Mouse (Mus musculus): ENCODE measurements around the gene Stk39.

The Stk39 gene

DNA sequence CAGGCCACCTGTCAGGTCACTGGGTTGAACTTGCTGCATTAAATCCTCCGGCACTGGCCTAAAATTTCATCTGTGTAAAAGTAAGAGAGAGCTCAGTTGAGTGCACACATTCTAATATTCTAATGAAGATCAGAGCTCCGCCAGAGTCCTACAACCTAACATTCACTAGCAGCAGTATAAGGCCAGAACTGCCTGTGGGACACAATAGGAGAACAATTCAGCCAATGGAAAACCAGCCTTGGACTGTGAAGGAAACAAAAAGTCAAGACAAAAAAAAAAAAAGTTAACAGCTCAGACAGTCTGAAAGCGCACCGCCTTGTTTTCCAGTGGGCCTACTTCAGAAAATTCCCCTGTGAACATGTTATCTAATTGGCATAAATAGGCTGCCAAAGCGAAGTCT is 137.1 kb downstream of the Stk39 start:
- DNase-seq: no peak

DNA sequence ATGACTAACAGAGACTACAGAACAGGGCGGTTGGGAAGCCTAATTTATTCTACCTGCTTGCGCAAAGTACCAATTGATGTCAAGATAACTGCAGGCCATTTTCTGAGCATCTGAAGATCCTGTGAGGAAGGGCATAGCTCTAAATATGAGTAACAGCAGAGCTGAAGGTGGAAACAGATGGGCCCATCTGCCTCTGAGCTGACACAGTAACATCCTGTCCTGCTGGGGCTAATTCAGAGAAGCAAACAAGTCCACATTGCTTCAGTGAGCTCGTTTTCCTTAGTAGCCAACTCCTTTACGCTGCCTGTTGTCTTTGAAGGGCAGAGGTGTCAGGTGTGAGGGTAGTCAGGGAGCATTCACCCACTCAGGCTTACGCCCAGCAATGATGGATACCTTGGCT is 146.8 kb downstream of the Stk39 start:
- no peak for DNase-seq

DNA sequence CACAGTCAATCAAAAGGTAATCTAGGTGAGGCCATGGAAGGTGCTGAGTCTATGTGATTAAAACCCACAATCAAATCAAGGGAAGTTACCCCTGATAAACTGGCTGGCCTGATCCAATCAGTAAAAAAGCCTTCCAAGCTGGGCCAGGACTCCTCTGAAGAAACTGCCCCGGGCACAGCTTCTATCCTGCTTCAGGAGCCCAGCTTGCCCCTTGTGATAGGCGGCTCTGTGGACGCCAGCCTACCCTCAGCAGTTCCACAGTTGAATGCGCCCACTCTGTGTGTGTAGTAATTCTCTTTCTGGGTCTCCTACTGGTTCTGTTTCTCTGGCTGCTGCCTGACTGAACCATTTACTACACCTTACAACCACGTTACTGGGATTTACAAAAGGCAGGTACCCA is 150.8 kb downstream of the Stk39 start:
- DNase-seq: no peak

DNA sequence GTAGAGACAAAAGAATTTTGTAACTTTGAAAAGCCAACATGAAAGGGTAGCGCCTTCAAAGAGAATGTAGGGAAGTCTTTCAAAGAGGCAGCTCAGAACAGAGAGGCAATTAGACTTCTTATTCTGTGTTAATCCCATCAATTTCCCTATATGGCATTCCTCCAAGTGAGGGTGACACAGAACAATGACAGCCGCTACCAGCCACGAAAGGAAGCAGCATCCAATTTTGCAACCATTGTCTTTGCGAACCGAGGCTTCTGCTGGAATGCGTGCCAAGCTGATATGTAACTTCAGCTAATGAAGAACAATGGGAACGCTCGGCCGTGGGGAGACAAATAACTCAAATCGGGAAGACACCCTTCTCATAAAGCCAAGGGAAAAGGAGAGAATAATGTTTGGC is 151.4 kb downstream of the Stk39 start:
- no peak for DNase-seq

DNA sequence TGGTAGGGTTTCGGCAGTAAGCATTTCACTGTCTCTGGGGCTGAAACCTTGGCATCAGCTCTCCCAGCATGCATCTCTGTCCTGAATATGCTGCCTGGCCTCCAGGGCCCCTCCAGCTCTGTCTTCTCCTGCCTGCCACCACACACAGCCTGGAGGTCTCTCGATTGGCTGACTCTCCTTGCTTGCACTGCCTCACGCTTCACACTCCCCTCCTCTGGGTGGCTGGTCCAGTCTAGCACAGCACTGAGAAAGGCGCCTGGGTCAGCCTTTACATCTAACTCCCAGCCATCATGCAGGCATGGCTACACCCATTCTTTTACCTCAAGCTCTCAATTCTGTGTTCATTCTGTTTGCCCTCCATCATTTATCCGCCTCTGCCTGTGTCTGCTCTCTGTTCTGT is 153.6 kb downstream of the Stk39 start:
- no peak for DNase-seq

DNA sequence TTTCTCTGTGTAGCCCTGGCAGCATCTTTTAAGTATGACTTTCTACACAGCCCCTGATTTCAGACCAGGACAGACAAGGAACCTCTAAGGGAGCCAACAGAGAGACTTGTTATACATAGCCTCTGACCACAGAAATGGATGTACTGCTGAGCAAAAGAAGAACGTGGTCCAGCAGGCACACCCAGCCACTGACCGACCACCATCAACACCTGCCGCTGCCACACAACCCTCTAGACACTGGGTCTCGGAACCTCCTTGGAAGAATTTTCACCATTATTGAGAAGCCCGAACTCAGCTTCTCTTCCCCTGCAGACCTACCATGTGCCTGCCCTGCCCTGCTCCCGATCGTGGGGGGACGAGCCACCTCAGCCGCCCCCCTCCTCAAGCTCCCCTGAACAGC is 154.2 kb downstream of the Stk39 start:
- DNase-seq: no peak

DNA sequence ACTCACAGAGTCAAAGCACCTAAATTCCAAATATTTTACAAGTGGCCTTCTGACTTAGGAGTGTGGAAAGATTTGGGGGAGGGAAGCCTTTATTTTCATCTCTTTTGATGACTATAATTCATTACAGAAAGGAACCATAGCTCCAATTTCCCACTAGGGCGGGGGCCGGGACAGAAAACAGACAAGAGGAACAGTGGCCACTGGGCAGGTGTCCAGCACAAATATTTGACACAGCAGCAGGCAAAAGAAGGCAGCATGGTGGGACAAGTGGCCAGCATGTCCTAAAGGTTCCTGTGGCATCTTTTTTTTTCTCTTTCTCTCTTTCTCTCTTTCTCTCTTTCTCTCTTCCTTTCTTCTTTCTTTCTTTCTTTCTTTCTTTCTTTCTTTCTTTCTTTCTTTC is 154.6 kb downstream of the Stk39 start:
- DNase-seq: no peak

DNA sequence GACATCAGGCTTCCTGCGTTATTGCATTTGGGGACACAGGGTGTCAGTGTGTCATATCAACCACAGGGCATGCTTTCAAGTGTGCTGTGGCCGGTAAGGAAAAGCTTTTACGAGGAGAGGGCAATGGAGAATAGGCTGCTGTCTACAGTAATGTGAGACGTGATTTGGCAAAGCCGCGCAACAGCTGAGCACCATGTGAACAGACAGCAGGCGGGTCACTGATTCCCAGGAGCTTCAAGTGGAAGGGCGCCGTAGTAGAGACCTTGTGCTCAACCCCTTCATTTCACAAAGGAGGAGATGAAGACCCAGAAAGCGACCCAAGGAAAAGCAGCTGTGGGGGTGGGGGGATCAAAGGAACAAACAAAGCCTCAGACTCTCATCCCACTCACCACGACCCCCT is 156.8 kb downstream of the Stk39 start:
- DNase-seq: no peak

DNA sequence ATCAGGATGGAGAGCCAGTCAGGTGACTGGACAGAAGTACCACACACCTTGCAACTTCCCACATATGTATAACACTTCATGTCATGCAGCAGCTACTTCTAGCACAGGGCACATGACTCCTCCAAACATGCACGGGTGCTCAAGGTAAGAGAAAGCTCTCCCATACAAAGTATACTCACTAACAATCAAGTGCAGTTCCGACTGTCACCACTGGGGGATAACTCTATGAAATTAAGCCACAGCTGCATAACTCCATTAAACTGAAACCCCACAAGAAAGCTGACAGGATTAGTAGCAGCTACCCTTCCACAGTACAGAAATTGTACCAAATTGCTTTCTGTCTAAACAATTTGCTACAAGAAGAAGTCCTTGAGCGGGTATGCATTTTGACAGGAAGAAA is 161.9 kb downstream of the Stk39 start:
- DNase-seq: no peak

DNA sequence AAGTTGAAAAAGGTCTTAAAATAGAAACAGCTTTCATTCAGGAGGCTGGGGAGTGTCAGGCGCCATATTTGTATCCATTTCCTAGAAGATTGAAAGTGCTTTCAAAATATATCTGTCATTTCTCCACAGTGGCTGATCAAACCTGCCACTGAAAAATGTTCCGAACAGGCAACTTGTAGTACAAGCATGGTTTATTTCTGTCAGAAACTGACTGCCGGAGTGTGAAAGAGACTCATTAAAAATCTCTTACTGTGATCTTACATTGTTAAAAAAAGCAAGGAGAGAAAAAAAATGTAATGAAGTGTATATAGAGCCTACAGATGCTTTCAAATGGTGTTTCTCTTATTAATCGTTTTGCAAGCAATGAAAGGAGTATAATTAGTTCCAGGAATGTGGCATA is 165.5 kb downstream of the Stk39 start:
- DNase-seq: no peak

DNA sequence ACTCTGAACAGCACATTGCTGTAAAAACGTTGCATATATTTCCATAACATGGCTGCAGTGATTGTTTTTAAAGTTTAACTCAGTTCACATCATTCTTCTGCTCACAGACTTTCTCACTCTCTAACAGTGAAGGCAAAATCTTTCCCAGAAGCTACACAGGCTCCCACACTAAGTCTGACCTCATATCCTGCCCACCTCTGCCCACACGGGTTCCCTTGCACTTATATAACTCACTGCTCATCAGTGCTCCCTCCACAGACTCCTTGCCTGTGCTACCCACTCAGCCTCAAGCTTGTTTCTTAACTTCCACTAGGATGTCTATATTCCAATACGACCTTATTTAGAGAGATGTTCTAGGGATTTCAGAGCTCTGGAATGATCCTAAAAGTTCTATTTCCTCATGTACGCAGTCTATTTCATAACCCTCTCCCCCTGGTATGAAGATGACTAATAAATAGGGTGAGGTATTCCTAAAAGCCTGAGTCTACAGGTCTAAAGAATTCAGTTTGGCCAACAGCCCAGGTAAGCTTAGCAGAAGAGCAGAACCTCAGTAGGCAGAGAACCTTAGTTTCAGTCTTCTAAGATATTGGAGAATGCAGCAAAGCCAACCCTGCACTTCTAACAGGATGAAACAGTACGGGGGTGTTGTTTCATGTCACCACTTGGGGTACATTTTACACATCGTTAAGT is 167.2 kb downstream of the Stk39 start:
- no peak for DNase-seq

DNA sequence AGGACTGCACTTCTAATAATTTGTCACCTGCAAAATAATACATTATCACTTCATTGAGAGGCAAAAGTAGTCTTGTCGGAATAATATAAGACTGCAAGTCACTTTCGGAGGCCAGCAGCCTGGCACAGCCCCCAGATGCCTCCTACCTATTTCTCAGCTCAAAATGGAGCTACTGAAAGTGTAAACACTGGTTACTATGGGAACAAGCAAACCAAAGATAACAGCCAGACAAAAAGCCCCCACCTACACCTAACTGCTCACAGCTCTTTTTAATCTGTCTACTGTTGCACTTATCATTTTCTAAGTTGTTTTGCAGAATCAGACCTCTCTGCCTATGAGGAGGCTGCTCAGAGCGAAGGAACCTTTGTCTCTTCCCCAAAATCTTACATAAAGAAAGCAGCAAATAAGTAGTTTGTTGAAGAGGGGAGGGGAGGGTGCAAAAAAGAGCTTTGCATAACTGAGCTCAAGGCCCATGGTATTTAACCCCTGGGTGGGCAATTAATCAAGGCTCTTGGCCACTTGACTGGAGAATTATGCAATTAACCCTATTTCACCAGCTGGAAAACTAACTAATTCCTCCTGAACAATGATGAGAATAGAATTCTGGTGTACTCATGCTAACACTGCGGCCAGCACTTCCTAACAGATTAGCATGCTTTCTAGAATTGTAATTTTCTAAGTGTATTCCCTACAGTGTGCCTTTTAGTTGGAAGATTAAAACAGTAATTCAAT is 170.1 kb downstream of the Stk39 start:
- no peak for DNase-seq

DNA sequence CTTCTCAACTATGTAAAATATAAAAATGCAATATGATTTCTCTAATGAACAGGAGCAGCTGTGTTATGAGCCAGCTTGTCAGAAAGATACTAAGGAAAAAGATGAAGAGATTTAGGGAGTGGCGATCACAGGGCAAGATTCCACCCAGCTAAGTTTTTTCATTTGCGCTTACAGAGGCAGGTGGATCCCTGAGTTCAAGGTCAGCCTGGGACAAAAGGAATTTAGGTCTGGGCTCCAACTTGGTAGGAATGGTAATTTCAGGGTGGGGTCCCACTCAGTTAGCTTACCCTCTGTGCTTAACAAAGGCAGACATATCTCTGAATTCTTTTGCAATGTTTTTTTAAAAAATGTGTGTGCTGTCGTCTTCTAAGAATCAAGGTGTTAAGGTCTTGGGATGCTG is 173.7 kb downstream of the Stk39 start:
- DNase-seq: no peak

DNA sequence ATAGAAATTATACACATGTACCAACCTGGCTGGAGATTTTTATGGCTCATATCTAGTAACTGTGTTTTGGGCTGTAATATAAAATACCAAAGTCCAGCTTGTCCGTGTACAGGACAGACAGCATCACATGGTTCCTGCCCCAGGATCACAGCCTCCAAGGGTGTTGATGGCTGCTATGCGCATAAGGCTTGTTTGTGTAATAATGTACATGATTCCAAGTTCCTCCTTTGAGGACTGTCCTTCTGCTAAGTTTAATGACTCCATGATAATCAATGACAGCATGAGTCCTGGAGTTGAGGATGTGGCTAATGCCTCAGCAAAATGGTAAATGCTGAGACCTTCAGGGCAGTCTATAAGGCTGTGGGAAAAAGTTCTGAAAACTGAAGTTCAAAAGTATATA is 174.1 kb downstream of the Stk39 start:
- no peak for DNase-seq

DNA sequence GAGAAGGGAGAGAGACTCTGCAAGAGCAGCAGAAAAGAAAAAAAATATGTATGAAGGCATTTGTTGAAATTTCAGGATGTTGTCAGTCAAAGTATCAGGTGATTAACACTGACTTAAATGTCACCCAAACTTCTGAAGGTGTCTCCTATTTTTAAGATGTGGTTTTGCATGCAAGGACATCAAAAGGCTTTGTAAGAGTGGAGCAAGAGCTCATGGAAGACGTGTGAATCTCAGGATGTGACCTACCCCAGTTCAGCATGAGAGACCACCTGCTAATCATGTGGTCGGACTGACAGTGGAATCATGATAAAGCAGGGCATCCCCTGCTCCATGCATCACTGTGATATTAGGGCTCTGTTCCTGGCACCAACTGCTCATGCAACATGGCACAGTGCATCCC is 175.3 kb downstream of the Stk39 start:
- no peak for DNase-seq

DNA sequence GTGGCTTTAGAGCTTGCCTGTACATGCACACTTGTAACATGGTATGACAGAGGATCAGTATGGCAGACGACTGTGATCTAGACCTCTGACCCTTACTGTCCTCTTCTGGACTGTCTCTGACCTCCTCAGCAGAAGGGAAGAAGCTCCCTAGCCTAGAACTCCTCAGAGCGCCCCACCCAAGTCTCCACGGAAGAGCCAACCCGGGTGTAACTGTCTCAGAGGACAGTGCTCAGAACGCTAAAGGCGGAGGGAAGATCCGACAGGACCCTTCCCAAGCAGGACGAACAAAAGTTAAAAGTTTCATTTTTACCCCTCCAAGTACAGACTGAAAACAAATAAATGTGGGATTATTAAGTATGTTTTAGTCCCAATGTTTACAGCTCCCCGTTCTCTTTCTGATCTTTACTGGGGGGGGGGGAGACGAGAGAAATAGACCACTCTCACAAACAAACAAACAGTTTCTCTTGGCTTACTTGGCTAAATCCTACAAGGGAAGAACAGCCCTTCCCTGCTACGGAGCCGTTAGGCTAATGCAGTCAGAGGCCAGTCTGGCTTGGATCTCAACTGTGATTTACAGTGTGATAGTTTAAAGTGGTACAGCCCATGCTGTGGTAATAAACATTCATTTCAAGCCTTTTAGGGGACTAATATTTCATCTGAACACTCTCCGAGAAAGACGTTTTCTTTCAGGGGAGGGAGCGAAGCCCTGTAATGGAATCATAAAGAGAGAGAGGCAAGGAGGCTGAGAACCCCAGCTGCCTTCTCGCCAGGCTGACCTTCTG is 179.3 kb downstream of the Stk39 start:
- DNase-seq: no peak

DNA sequence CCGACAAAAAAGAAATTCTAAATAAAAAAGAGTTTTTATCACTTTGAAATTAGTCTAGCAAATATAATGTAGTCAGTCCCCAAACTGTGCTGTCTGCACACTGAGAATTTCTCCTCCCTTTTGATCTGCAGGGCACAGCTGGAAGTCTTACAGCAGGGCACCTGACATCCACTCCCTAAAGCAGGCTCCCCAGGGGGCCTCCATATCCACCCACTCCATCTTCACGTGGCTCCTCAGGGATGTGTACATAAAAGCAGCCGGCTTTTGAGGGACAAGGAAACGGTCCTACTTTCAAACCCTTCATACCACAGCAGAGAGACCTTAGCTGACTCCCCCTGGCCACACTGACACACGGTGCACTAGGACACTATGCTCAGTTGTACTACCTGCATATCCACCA is 180.2 kb downstream of the Stk39 start:
- DNase-seq: no peak

DNA sequence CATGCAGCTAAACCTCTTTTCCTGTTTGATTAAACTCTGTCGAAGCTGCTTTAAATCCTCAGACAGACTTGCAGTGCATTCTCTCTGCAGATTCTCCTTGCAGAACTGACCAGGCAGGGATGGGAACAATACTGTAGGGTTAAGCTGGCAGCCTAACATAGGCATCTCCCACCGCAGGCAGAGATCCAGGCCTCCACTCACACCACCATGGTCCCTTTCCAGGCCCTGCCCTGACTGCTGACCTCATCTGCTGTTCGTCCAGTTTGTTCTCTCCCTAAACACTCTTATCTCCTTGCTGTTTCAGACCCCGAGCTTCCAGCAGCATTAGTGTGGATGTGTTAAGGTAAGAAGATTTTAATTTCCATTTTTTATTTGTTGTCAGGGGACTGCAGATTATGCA is 182.1 kb downstream of the Stk39 start:
- no peak for DNase-seq

DNA sequence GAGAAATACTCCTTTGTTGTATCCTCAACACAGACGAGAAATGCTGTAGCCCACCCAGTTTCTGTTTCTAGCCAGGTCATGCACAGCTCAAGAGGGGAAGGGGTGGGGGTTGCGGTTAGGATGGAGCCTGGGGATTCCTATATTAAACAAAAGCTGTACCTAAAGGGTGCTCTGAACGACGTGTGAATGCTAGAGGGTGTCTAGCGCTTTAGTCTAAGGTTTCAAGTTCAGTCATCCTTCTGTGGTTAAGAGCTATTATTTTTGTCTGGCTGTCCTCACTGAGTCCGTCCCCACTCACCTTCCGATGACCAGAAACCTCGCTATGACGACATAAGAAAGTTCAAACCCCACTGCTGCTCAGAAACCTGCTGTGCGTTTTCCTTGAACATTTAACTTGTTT is 182.9 kb downstream of the Stk39 start:
- no peak for DNase-seq

DNA sequence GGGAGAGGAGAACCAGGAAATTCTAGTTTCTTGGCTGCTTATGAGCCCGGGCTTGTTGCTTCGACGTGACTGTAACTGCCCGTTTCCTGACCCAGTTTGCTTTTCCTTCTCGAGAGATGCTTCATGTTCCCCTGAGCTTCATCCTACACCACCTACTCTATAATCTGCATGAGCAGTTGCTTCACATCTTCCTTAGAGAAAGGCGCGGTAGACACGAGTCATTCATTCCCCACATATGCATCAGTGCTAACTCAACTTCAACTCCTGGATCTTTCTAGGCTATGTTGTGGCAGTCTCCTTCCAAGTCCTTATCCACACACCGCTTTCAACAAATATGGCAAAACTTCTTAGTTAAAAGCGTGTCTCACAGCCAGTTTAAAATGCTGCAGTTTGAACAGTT is 184.0 kb downstream of the Stk39 start:
- no peak for DNase-seq

DNA sequence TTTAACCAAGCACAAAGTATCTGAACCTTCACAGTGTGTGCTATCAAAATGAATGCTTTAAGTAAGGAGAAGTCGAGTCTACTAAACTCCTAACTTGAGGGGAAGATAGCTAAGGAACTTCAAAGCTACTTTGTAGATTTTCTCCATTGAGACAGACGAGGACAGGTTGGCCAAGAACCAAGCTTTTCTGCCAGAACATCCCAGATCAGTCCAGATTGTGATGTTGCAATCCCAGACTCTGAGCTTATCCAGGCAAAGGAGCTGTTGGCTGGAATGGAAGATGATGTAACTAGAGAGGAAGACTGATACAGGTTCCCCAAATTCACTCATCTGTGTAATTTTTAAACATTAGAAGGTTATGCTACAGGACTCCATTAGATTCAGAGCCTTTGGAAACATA is 187.7 kb downstream of the Stk39 start:
- DNase-seq: no peak

DNA sequence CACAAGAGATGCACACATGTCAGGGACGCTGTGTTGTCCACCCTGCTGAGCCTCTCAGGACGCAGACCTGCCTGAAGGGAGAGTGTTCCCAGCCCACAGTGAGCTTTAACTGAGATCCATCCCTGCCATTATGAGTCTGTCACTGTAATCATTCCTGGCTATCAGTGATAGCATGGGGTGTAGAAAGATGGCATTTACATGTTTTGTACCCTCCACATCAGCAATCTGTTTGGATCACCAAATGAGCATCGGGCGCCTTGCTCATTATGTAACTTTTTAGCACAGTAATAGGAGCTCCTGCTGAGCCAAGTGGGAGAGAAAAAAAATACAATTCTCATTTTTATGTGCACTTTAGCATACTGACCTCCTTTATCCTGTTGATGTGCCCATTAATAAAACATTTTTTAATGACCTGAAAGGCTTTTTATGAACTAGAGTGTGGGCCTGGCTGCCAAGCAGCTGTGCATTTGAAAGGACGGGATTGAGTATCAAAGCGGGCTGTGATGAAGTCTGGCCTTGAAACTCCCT is 189.0 kb downstream of the Stk39 start:
- no peak for DNase-seq

DNA sequence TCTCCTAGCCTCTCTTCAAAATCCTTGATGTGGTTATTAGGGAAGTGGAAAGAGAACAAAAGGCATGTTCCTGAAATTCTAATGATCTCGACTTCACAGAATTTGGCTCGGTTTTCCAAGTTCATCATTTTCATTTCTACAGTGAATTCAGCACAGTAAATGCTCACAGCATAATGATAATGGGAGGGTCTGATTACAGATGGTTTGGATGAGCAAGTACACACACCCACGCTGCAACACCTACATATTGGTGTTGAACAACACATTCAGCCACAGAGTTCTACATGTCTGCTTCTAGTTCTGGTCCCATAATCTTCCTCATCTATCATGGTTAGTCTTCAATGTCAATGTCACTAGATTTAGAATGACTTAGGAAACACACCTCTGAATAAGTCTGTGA is 190.5 kb downstream of the Stk39 start:
- DNase-seq: no peak

DNA sequence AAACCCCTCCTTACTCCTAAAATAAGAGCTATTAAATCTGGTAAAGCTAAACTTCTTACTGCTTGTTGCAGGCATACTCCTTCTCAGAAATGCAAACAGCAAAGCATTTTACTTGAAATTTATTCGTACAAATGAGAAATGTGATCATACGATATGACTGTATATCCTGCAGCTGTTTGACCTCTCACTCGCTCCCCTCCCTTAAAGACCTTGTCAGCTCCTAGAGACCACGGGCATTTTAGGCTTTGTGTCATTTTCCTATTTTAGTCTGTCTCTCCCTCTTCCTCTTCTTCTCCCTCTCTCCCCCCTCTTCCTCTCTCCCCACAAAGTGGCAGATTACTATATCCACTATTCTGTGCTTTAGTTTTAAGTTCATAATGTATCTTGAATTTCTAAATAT is 200.8 kb downstream of the Stk39 start:
- DNase-seq: no peak

Data from thymus, adult 18-20 months (tissue).